Mouse (Mus musculus) ES-Bruce4 (cell line): ENCODE data around the gene Zfp697. TPM values are rescaled to one million over a fixed set of nuclear protein-coding genes. Genes with fewer than 3 reads are reported as not detected.
"Not testable (repeated sequence)": the region's sequence is repeated elsewhere in the genome, so short reads cannot be mapped to it uniquely, and the experiment has no call there.

Source experiments
- H3K27ac ChIP-seq: 2 replicates; pipeline ENCODE4 v1.5.1; 2012; ENCODE audit warnings: low read length, inconsistent platforms; ENCODE audit not compliant: insufficient read depth
- H3K27me3 ChIP-seq: 2 replicates; pipeline ENCODE4 v1.6.1; 2012; ENCODE audit warnings: mild to moderate bottlenecking, low read length, inconsistent platforms; ENCODE audit not compliant: control insufficient read depth, poor library complexity, insufficient read depth, severe bottlenecking
- H3K36me3 ChIP-seq: 2 replicates; pipeline ENCODE4 v1.6.1; 2012; ENCODE audit warnings: inconsistent platforms, mild to moderate bottlenecking, low read length, moderate library complexity; ENCODE audit not compliant: control insufficient read depth, poor library complexity, insufficient read depth, severe bottlenecking
- H3K4me1 ChIP-seq: one replicate; pipeline ENCODE4 v1.8.1; 2011; ENCODE audit warnings: low read length; ENCODE audit not compliant: control insufficient read depth, insufficient read depth
- H3K4me3 ChIP-seq: 2 replicates; pipeline ENCODE4 v1.5.1; 2011; ENCODE audit warnings: low read depth, mild to moderate bottlenecking, low read length
- H3K9ac ChIP-seq: 2 replicates; pipeline ENCODE4 v1.6.1; 2012; ENCODE audit warnings: low read depth, mild to moderate bottlenecking, inconsistent platforms; ENCODE audit not compliant: poor library complexity, severe bottlenecking
- H3K9me3 ChIP-seq: replicated peaks from 2 replicates; pipeline ENCODE4 v1.6.1; 2012; ENCODE audit warnings: mild to moderate bottlenecking, low read length, inconsistent platforms; ENCODE audit not compliant: control insufficient read depth, poor library complexity, insufficient read depth, severe bottlenecking
- CTCF ChIP-seq: IDR thresholded peaks from one replicate; pipeline ENCODE4 v1.8.1; 2011; ENCODE audit warnings: low read depth, low read length
- EP300 ChIP-seq: IDR thresholded peaks from 2 replicates; pipeline ENCODE4 v1.6.1; 2011; ENCODE audit warnings: low read depth, low read length; ENCODE audit not compliant: insufficient read depth
- POLR2A ChIP-seq: IDR thresholded peaks from one replicate; pipeline ENCODE4 v1.8.1; 2011; ENCODE audit warnings: low read length; ENCODE audit not compliant: insufficient read depth
- polyA plus RNA-seq: library from polyadenylated mRNA; stranded (reverse); fragments of >200 nt; gene quantifications from 2 replicates; pipeline ENCODE4 v1.2.4, GENCODE M21; 2011; ENCODE audit warnings: low read depth; ENCODE audit not compliant: missing spikeins, insufficient read depth, insufficient read length

Gene Zfp697
- polyA plus RNA-seq, 1 experiment = 8.2 TPM

DNA sequence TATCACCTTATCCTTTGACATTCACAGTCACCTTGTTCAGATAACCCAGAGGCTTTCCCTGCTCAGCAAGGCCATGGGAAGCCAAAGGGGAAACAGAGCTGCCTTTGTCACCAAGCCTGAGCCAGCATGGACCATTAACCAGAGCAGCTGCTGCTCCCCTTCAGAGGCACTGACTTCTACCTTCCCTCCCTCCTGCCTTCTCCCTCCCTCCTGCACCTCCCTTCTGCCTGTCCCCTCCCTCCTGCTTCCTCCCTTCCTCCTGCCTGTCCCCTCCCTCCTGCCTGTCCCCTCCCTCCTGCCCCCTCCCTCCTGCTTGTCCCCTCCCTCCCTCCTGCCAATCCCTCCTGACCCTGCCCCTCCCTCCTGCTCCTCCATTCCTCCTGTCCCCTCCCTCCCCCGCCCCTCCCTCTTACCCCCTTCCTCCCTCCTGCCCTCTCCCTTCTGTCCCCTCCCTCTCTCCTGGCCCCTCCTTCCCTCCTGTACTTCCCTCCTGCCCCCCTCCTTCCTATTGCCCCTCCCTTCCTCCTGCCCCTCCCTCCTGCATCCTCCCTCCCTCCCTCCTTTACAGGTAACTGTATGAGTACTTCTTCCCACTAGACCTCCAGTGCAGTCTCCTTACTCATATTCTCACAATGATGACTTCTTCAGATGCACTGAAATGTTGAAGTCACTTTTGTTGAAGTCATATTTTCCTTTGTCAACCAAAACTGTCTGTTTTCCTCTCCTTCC is 52.0 kb downstream of the Zfp697 start:
- Histone ChIP-seq H3K9ac (no peak overlapping the region), H3K4me1 (no peaks in the 10 kb centered on the region), H3K27me3 (peaks cover 2% of the 10 kb centered on the region; the same call in 1 of the 2 replicates), H3K4me3 (no peak overlapping the region), H3K27ac (no peak overlapping the region), H3K9me3 (no peaks in the 10 kb centered on the region), H3K36me3 (no peaks in the 10 kb centered on the region)
- TF ChIP-seq EP300 (no peak), CTCF (no peak)

GRCm38 (mm10) chr3:98435030-98435429 is 52.8 kb downstream of the Zfp697 start:
- Histone ChIP-seq H3K9ac (no peak overlapping the region), H3K27me3 (no peaks in the 10 kb centered on the region), H3K9me3 (no peaks in the 10 kb centered on the region), H3K4me3 (no peak overlapping the region), H3K4me1 (no peaks in the 10 kb centered on the region), H3K36me3 (no peaks in the 10 kb centered on the region), H3K27ac (no peak overlapping the region)
- no peak for TF ChIP-seq EP300
- TF ChIP-seq POLR2A = no peak
- no peak for TF ChIP-seq CTCF

DNA sequence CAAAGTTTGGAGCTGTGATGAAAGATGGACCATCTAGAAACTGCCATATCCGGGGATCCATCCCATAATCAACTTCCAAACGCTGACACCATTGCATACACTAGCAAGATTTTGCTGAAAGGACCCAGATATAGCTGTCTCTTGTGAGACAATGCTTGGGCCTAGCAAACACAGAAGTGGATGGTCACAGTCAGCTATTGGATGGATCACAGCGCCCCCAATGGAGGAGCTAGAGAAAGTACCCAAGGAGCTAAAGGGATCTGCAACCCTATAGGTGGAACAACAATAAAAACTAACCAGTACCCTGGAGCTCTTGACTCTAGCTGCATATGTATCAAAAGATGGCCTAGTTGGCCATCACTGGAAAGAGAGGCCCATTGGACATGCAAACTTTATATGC is 60.0 kb downstream of the Zfp697 start:
- H3K27me3 ChIP-seq, H3K9me3 ChIP-seq, H3K9ac ChIP-seq, H3K4me3 ChIP-seq, H3K36me3 ChIP-seq, H3K27ac ChIP-seq, H3K4me1 ChIP-seq: not testable (repeated sequence)

GRCm38 (mm10) chr3:98443149-98443779 is 61.0 kb downstream of the Zfp697 start:
- H3K27ac ChIP-seq, H3K9ac ChIP-seq, H3K9me3 ChIP-seq, H3K4me3 ChIP-seq, H3K27me3 ChIP-seq, H3K4me1 ChIP-seq, H3K36me3 ChIP-seq: not testable (repeated sequence)

- H3K27ac ChIP-seq, H3K4me1 ChIP-seq, H3K36me3 ChIP-seq, H3K9ac ChIP-seq, H3K4me3 ChIP-seq, H3K9me3 ChIP-seq, H3K27me3 ChIP-seq: not testable (repeated sequence)
These were observed 61.7 kb downstream of the Zfp697 start for GRCm38 (mm10) chr3:98443924-98444323.

DNA sequence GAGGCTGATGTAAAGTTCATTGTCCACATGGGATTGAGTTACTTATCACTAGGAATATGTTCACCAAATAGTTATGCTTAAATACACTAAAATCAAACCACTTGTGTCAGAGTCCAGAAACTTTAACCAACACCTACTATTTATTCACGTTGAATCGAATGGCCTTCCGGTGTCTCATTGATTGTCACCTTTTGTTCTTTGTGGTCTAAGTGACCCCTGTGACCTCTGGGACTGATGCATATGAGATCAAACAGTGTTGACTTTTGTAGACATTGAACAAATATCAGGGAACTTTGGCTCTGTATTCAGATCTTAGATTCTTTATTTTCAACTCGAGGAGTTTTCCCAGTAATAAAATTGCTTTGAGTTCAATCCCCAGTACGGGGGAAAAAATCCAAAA is 71.5 kb downstream of the Zfp697 start:
- not testable (repeated sequence) for H3K4me1 ChIP-seq, H3K36me3 ChIP-seq, H3K27ac ChIP-seq, H3K27me3 ChIP-seq, H3K4me3 ChIP-seq, H3K9me3 ChIP-seq, H3K9ac ChIP-seq

- not testable (repeated sequence) for H3K36me3 ChIP-seq, H3K4me3 ChIP-seq, H3K27me3 ChIP-seq, H3K9ac ChIP-seq, H3K27ac ChIP-seq, H3K9me3 ChIP-seq, H3K4me1 ChIP-seq
These were observed 74.8 kb downstream of the Zfp697 start, which contains the start of gene Gm4450 for GRCm38 (mm10) chr3:98457026-98457425. Gene Gm4450 (minus strand): TSS chr3:98457126.

DNA sequence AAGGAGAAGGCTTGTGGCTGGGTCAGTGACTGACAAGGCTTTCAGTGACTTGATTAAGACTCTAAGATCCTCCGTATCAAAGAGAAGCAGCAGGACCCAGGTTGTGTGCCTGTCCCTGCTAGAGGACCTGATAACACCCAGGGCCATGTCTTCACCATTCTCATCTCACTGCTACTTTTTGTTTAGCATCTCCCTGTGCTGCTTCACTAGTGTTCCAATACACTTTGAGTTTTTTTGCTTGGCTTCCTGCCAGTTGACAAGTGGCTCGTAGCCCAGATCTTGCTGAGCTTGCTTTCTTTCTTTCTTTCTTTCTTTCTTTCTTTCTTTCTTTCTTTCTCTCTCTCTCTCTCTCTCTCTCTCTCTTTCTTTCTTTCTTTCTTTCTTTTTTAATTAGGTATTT is 87.1 kb downstream of the Zfp697 start:
- H3K9ac ChIP-seq = not testable (repeated sequence)

GRCm38 (mm10) chr3:98471057-98471456 is 88.8 kb downstream of the Zfp697 start:
- not testable (repeated sequence) for H3K36me3 ChIP-seq, H3K9me3 ChIP-seq, H3K27me3 ChIP-seq, H3K4me1 ChIP-seq, H3K27ac ChIP-seq, H3K9ac ChIP-seq, H3K4me3 ChIP-seq

More for the DNA sequence above, 87.1 kb downstream of the Zfp697 start:
- not testable (repeated sequence) for H3K36me3 ChIP-seq, H3K27me3 ChIP-seq, H3K4me1 ChIP-seq, H3K9me3 ChIP-seq, H3K27ac ChIP-seq, H3K4me3 ChIP-seq
